Mouse (Mus musculus): ENCODE data around the gene Ddx21. TPM values are rescaled to one million over a fixed set of nuclear protein-coding genes. Genes with fewer than 3 reads are reported as not detected.
A peak's percentile ranks its signal among the peaks of the same experiment; 100 is the strongest.

Ddx21 gene
- polyA plus RNA-seq (2012; rRNA removed), result 1.9 and 2.3 TPM in 2 replicates

GRCm38 (mm10) chr10:62602177-62603040 is at the start of gene Ddx21:
Ddx21 (minus strand) TSS chr10:62602281.
- Histone ChIP-seq H3K36me3 (ENCODE audit: control insufficient read depth, insufficient read depth, low read length) (peaks cover 11% of the 10 kb centered on the region), H3K4me3 (ENCODE audit: low read depth, low read length) (peak within 1 kb of the TSS; percentile 93), H3K4me1 (ENCODE audit: control insufficient read depth, insufficient read depth, insufficient read length, low read length) (peaks cover 5% of the 10 kb centered on the region), H3K27me3 (ENCODE audit: control insufficient read depth, insufficient read depth, low read length) (no peaks in the 10 kb centered on the region), H3K27ac (ENCODE audit: insufficient read depth, low read depth, low read length) (peak within 1 kb of the TSS; percentile 65)
- TF ChIP-seq POLR2A (IDR thresholded peaks at IDR 0.05; ENCODE audit: low read depth, low read length) (peak; percentile 68), CTCF (IDR thresholded peaks at IDR 0.05; ENCODE audit: extremely low read depth, insufficient read length, insufficient replicate concordance, low read depth, low read length) (no peak)
- 1% methylated on average over 53 of the region's 53 CpGs for WGBS

GRCm38 (mm10) chr10:62650881-62651810 is 49.1 kb upstream of the Ddx21 start, which contains the start of gene Ddx50:
Ddx50 (minus strand) TSS chr10:62651218.
- TF ChIP-seq POLR2A (IDR thresholded peaks at IDR 0.05; ENCODE audit: low read depth, low read length) (peak; percentile 49), CTCF (IDR thresholded peaks at IDR 0.05; ENCODE audit: extremely low read depth, insufficient read length, insufficient replicate concordance, low read depth, low read length) (no peak)
- H3K36me3 ChIP-seq (ENCODE audit: control insufficient read depth, insufficient read depth, low read length), result peaks cover 6% of the 10 kb centered on the region
- no peaks in the 10 kb centered on the region for H3K27me3 ChIP-seq (ENCODE audit: control insufficient read depth, insufficient read depth, low read length)
- H3K27ac ChIP-seq (ENCODE audit: insufficient read depth, low read depth, low read length), result peak within 1 kb of the TSS; percentile 80
- H3K4me1 ChIP-seq (ENCODE audit: control insufficient read depth, insufficient read depth, insufficient read length, low read length), result no peaks in the 10 kb centered on the region
- WGBS, result under 1% methylated on average over 89 of the region's 89 CpGs
- peak within 1 kb of the TSS; percentile 83 for H3K4me3 ChIP-seq (ENCODE audit: low read depth, low read length)

GRCm38 (mm10) chr10:62650358-62650782 is 48.3 kb upstream of the Ddx21 start:
- no peaks in the 10 kb centered on the region for H3K27me3 ChIP-seq (ENCODE audit: control insufficient read depth, insufficient read depth, low read length)
- H3K4me3 ChIP-seq (ENCODE audit: low read depth, low read length), result peak overlapping the region; percentile 83
- WGBS, result under 1% methylated on average over 17 of the region's 17 CpGs
- peaks cover 8% of the 10 kb centered on the region for H3K36me3 ChIP-seq (ENCODE audit: control insufficient read depth, insufficient read depth, low read length)
- no peaks in the 10 kb centered on the region for H3K4me1 ChIP-seq (ENCODE audit: control insufficient read depth, insufficient read depth, insufficient read length, low read length)
- H3K27ac ChIP-seq (ENCODE audit: insufficient read depth, low read depth, low read length), result peak overlapping the region; percentile 57
- TF ChIP-seq CTCF (IDR thresholded peaks at IDR 0.05; ENCODE audit: extremely low read depth, insufficient read length, insufficient replicate concordance, low read depth, low read length), result no peak

GRCm38 (mm10) chr10:62604161-62604560 is 2.1 kb upstream of the Ddx21 start:
- H3K4me1 ChIP-seq (ENCODE audit: control insufficient read depth, insufficient read depth, insufficient read length, low read length), result peaks cover 5% of the 10 kb centered on the region
- no peak overlapping the region for H3K27ac ChIP-seq (ENCODE audit: insufficient read depth, low read depth, low read length)
- H3K36me3 ChIP-seq (ENCODE audit: control insufficient read depth, insufficient read depth, low read length), result no peaks in the 10 kb centered on the region
- WGBS, result 86% methylated on average over 3 of the region's 3 CpGs
- no peaks in the 10 kb centered on the region for H3K27me3 ChIP-seq (ENCODE audit: control insufficient read depth, insufficient read depth, low read length)
- no peak for TF ChIP-seq POLR2A (IDR thresholded peaks at IDR 0.05; ENCODE audit: low read depth, low read length)
- TF ChIP-seq CTCF (IDR thresholded peaks at IDR 0.05; ENCODE audit: extremely low read depth, insufficient read length, insufficient replicate concordance, low read depth, low read length), result no peak
- no peak overlapping the region for H3K4me3 ChIP-seq (ENCODE audit: low read depth, low read length)

- Histone ChIP-seq H3K36me3 (ENCODE audit: control insufficient read depth, insufficient read depth, low read length) (peaks cover 2% of the 10 kb centered on the region), H3K27ac (ENCODE audit: insufficient read depth, low read depth, low read length) (no peak overlapping the region), H3K27me3 (ENCODE audit: control insufficient read depth, insufficient read depth, low read length) (no peaks in the 10 kb centered on the region), H3K4me1 (ENCODE audit: control insufficient read depth, insufficient read depth, insufficient read length, low read length) (peaks cover 5% of the 10 kb centered on the region), H3K4me3 (ENCODE audit: low read depth, low read length) (no peak overlapping the region)
- TF ChIP-seq CTCF (IDR thresholded peaks at IDR 0.05; ENCODE audit: extremely low read depth, insufficient read length, insufficient replicate concordance, low read depth, low read length) (no peak), POLR2A (IDR thresholded peaks at IDR 0.05; ENCODE audit: low read depth, low read length) (no peak)
- WGBS, result 60% methylated on average over 12 of the region's 12 CpGs
Measured at GRCm38 (mm10) chr10:62603233-62604030, 1.4 kb upstream of the Ddx21 start.

- Histone ChIP-seq H3K36me3 (ENCODE audit: control insufficient read depth, insufficient read depth, low read length) (peaks cover 14% of the 10 kb centered on the region), H3K27me3 (ENCODE audit: control insufficient read depth, insufficient read depth, low read length) (no peaks in the 10 kb centered on the region), H3K27ac (ENCODE audit: insufficient read depth, low read depth, low read length) (peak overlapping the region; percentile 57), H3K4me3 (ENCODE audit: low read depth, low read length) (peak overlapping the region; percentile 93), H3K4me1 (ENCODE audit: control insufficient read depth, insufficient read depth, insufficient read length, low read length) (peaks cover 5% of the 10 kb centered on the region)
- TF ChIP-seq CTCF (IDR thresholded peaks at IDR 0.05; ENCODE audit: extremely low read depth, insufficient read length, insufficient replicate concordance, low read depth, low read length) (no peak), POLR2A (IDR thresholded peaks at IDR 0.05; ENCODE audit: low read depth, low read length) (no peak)
- under 1% methylated on average over 23 of the region's 23 CpGs for WGBS
Measured at GRCm38 (mm10) chr10:62601833-62602176, 276 bp downstream of the Ddx21 start.

All from small intestine, adult 2 months (tissue).